Mouse (Mus musculus) liver, adult 2 months (tissue): ENCODE measurements around the gene Hint2. TPM values are rescaled to one million over a fixed set of nuclear protein-coding genes. Genes with fewer than 3 reads are reported as not detected.

Experiments
- DNase-seq: peaks from one replicate; pipeline ENCODE4 v3.0.0-alpha.2; 2011; ENCODE audit warnings: low read depth, low spot score; ENCODE audit errors: extremely low read depth
- H3K27ac ChIP-seq: fragments of 200-500 bp; replicated peaks from 2 replicates; pipeline ENCODE4 v1.5.1; 2012; ENCODE audit warnings: low read depth, mild to moderate bottlenecking, control low read depth, inconsistent platforms, low read length; ENCODE audit not compliant: insufficient read depth
- H3K27me3 ChIP-seq: fragments of 200-500 bp; 2 replicates; pipeline ENCODE4 v1.6.1; 2012; ENCODE audit warnings: mild to moderate bottlenecking, moderate library complexity, low read length, inconsistent platforms; ENCODE audit not compliant: control insufficient read depth, insufficient read depth
- H3K36me3 ChIP-seq: fragments of 200-500 bp; 2 replicates; pipeline ENCODE4 v1.6.1; 2012; ENCODE audit warnings: low read length, inconsistent platforms; ENCODE audit not compliant: control insufficient read depth, insufficient read depth
- H3K4me1 ChIP-seq: fragments of 200-500 bp; 2 replicates; pipeline ENCODE4 v1.6.1; 2011; ENCODE audit warnings: low read length; ENCODE audit not compliant: control insufficient read depth, insufficient read depth
- H3K4me3 ChIP-seq: fragments of 200-500 bp; 2 replicates; pipeline ENCODE4 v1.5.1; 2011; ENCODE audit warnings: low read depth, mild to moderate bottlenecking, control low read depth, low read length, moderate library complexity; ENCODE audit not compliant: insufficient read depth
- H3K79me2 ChIP-seq: fragments of 200-500 bp; 2 replicates; pipeline ENCODE4 v1.6.1; 2012; ENCODE audit warnings: inconsistent platforms, mild to moderate bottlenecking, low read length, moderate library complexity; ENCODE audit not compliant: control insufficient read depth, insufficient read depth
- H3K9ac ChIP-seq: fragments of 200-500 bp; 2 replicates; pipeline ENCODE4 v1.6.1; 2012; ENCODE audit warnings: low read depth, mild to moderate bottlenecking, control low read depth, inconsistent platforms, low read length
- CTCF ChIP-seq: fragments of 200-500 bp; IDR thresholded peaks from 2 replicates; pipeline ENCODE4 v1.5.1; 2011; ENCODE audit warnings: low read depth, low read length, control low read depth
- POLR2A ChIP-seq: fragments of 200-500 bp; IDR thresholded peaks from 2 replicates; pipeline ENCODE4 v1.6.1; 2011; ENCODE audit warnings: low read length, control low read depth; ENCODE audit not compliant: insufficient read depth; ENCODE audit errors: extremely low read depth
- WGBS: fragments of 180-500 bp; shearing (Covaris S2); methylation state at CpG from one replicate; pipeline ENCODE4 v1.1.7; 2018; 5-methylcytosine and 5-hydroxymethylcytosine counted together
- polyA plus RNA-seq: library from polyadenylated mRNA; depleted of rRNA; stranded (reverse); fragments of >200 nt; gene quantifications from 2 replicates; pipeline ENCODE4 v1.2.3, GENCODE M21; 2012
- total RNA-seq: library from RNA; depleted of rRNA; stranded (reverse); fragments of >200 nt; gene quantifications from 2 replicates; pipeline ENCODE4 v1.2.3, GENCODE M21; 2014

Gene Hint2
- total and polyA plus RNA-seq, 2 experiments: 215 to 236 TPM

DNA sequence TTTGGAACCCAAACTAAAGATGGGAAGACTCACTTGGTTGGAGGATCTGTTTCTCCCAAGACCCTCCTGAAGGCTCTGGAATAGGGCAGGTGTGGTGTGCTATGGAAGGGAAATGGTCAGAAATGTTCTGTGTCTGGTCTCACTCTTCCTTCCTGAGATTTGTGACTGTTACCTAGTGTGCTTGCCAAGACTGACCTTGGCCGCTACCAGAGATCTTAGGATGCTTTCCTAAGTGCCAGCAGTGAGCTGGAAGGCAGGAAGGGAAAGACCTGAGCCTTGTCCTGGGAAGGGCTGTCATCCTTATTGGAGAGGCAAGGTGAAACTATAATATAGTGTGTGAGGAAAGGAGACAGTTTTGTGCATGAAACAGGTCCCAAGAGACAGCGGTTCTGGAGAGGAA is 22.5 kb downstream of the Hint2 start:
- Histone ChIP-seq H3K9ac (no peak overlapping the region), H3K27ac (no peak overlapping the region)
- DNase-seq: no peak

DNA sequence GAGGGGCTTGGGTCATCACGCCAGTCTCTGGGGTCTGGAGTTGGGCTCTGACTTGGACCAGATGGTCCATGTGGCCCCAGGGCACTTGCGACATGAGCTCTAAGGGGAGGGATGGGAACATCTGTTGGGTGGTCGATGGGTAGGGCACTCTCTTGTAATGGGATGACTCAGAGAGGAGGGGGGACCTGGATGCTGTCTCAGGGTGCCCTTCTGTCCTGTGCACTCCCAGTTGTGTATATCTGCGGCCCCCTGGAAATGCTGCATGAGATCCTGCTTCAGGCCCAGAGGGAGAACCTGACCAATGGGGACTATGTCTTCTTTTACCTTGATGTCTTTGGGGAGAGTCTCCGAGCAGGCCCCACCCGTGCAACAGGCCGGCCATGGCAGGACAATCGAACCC is 23.0 kb downstream of the Hint2 start:
- 91% methylated on average over 8 of the region's 8 CpGs for WGBS
- H3K79me2 ChIP-seq: no peaks in the 10 kb centered on the region
- H3K27me3 ChIP-seq: no peaks in the 10 kb centered on the region
- no peak for DNase-seq
- 0 out of 2 replicates have a peak, but pooled peaks cover 3% of the 10 kb centered on the region for H3K4me1 ChIP-seq
- H3K9ac ChIP-seq: no peak overlapping the region
- TF ChIP-seq CTCF: no peak
- no peak for TF ChIP-seq POLR2A
- no peaks in the 10 kb centered on the region for H3K36me3 ChIP-seq
- no peak overlapping the region for H3K4me3 ChIP-seq
- H3K27ac ChIP-seq: no peak overlapping the region

More for the DNA sequence above, 22.5 kb downstream of the Hint2 start:
- no peak overlapping the region for H3K4me3 ChIP-seq
- 0 out of 2 replicates have a peak, but pooled peaks cover 3% of the 10 kb centered on the region for H3K4me1 ChIP-seq
- H3K27me3 ChIP-seq: no peaks in the 10 kb centered on the region
- TF ChIP-seq POLR2A (no peak), CTCF (no peak)
- no peaks in the 10 kb centered on the region for H3K36me3 ChIP-seq
- WGBS: 92% methylated on average over 2 of the region's 2 CpGs
- no peaks in the 10 kb centered on the region for H3K79me2 ChIP-seq

DNA sequence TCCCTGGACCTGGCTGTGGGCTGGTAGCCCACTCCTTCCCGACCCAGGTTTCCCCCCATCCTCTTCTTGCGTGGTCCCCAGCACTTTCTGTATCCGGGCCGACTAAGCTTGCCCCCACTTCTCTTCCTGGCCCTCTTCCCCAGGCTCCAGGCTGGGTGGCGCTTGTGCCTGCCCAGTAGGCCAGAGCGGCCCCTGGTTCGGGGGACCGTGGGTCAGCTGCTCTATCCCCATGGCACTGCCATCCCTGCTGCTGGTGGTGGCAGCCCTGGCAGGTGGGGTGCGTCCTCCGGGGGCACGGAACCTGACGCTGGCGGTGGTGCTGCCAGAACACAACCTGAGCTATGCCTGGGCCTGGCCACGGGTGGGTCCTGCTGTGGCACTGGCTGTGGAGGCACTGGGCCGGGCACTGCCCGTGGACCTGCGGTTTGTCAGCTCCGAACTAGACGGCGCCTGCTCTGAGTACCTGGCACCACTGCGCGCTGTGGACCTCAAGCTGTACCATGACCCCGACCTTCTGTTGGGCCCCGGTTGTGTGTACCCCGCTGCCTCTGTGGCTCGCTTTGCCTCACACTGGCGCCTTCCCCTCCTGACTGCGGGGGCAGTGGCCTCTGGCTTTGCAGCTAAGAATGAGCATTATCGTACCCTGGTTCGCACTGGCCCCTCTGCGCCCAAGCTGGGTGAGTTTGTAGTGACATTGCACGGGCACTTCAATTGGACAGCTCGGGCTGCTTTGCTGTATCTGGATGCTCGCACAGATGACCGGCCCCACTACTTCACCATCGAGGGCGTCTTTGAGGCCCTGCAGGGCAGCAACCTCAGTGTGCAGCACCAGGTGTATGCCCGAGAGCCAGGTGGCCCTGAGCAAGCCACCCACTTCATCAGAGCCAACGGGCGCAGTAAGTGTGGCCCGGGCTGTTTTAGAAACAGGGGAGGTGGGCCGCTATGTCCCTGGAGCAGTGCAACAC is 24.0 kb downstream of the Hint2 start:
- H3K9ac ChIP-seq: peak overlapping the region; percentile 89
- no peaks in the 10 kb centered on the region for H3K36me3 ChIP-seq
- peak overlapping the region; percentile 77 for H3K4me3 ChIP-seq
- 56% methylated on average over 42 of the region's 42 CpGs for WGBS
- H3K27ac ChIP-seq: peak overlapping the region; percentile 29
- DNase-seq: peak; percentile 60
- no peaks in the 10 kb centered on the region for H3K27me3 ChIP-seq
- TF ChIP-seq CTCF: no peak
- no peak for TF ChIP-seq POLR2A
- H3K4me1 ChIP-seq: 0 out of 2 replicates have a peak, but pooled peaks cover 3% of the 10 kb centered on the region
- H3K79me2 ChIP-seq: no peaks in the 10 kb centered on the region

DNA sequence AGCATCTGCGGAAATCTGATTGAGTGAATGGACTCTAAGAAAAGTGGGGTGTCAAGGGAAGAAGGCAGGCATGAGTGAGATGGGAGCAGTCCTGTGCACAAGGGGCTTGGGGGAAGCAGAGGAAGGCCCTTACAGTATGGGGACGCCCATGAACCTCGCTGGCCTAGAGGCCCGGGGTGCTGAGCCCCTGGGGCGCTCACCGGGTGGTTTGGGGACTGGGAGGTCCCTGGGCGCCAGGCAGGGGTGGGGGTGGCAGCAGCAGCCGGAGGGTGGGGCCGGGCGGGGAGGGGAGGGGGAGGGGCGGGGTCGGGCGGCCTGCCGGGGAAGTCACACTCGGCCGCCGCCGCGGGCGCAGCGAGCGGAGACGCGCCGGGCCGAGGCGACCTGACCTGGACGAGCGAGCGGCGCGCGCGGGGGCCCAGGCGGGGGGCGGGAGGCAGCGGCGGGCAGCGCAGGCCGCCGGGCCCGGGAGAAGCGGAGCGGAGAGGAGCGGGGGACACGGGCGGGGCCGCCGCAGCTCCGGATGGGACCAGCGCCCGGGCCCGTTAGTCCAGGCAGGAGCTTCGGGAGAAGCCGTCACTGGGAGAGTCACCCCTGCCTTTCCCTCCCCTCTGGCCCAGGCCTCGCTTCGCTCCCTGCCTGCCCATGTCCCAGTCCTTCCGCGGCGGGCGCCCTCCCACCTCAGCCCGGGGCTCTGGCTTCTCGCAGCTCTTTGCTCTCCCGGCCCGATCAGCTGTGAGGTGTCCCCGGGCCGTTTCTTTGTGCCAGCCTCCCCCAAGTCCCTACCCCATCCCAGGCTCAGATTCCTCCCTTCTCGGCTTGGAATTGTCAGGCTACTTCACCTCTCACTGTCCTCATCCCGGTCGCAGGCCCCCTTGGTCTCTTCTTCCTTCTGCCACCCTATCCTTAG is 25.0 kb downstream of the Hint2 start, which contains the start of gene Npr2:
Gene Npr2, plus strand, starts transcription at position 890 of the 910 bp plus-strand sequence.
- no peak for TF ChIP-seq CTCF
- TF ChIP-seq POLR2A: 0 out of 2 replicates have a peak, but pooled peaks have one; percentile 31
- peak within 1 kb of the TSS; percentile 89 for H3K9ac ChIP-seq
- H3K4me1 ChIP-seq: peaks cover 4% of the 10 kb centered on the region; the same call in 1 of the 2 replicates
- H3K36me3 ChIP-seq: no peaks in the 10 kb centered on the region
- peak within 1 kb of the TSS; percentile 29 for H3K27ac ChIP-seq
- H3K79me2 ChIP-seq: no peaks in the 10 kb centered on the region
- WGBS: 3% methylated on average over 56 of the region's 70 CpGs
- no peak for DNase-seq
- peak within 1 kb of the TSS; percentile 77 for H3K4me3 ChIP-seq
- H3K27me3 ChIP-seq: no peaks in the 10 kb centered on the region

DNA sequence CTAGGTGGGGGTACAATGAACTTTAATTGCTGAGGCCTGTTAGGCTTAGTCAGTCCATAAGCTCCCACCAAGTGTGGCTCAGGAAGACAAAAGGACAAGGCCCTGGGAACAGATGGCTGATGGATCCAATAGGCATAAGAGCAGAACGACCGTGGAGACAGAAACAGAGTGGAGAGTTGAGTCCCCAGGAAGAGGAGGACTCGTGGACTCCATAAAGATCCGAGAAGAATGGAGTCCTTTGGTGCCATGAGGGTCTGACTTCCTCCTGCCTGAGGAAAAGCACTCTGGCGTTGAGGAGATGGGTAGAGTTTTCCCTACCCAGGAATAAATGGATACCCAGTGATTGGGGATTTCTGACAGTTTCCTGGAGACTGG is 25.6 kb downstream of the Hint2 start:
- Histone ChIP-seq H3K27me3 (no peaks in the 10 kb centered on the region), H3K27ac (no peak overlapping the region), H3K4me3 (no peak overlapping the region), H3K79me2 (no peaks in the 10 kb centered on the region), H3K9ac (no peak overlapping the region), H3K4me1 (peaks cover 6% of the 10 kb centered on the region; the same call in 1 of the 2 replicates), H3K36me3 (no peaks in the 10 kb centered on the region)
- 50% methylated on average over 5 of the region's 5 CpGs for WGBS
- TF ChIP-seq CTCF: no peak
- DNase-seq: no peak
